Mouse (Mus musculus) thymus, postnatal 0 days (tissue): Measurements from ENCODE around the gene Lmo3. TPM values are rescaled to one million over a fixed set of nuclear protein-coding genes. Genes with fewer than 3 reads are reported as not detected.

Experiments used
- DNase-seq: peaks from one replicate; pipeline ENCODE4 v3.0.0-alpha.2; 2015; ENCODE audit warnings: low spot score
- polyA plus RNA-seq: library from polyadenylated mRNA; unstranded; fragments of >200 nt; fragmentation: Nextera tagmentation; extraction: Ambion mirVana; gene quantifications from 2 replicates; pipeline ENCODE4 v1.2.1, GENCODE M21; 2015

Gene Lmo3
- polyA plus RNA-seq, result 0.92 and 1.1 TPM in 2 replicates

GRCm38 (mm10) chr6:138581734-138582505 lies at the start of gene Lmo3:
Gene Lmo3, minus strand, starts transcription at chr6:138581968.
- DNase-seq, result no peak

DNA sequence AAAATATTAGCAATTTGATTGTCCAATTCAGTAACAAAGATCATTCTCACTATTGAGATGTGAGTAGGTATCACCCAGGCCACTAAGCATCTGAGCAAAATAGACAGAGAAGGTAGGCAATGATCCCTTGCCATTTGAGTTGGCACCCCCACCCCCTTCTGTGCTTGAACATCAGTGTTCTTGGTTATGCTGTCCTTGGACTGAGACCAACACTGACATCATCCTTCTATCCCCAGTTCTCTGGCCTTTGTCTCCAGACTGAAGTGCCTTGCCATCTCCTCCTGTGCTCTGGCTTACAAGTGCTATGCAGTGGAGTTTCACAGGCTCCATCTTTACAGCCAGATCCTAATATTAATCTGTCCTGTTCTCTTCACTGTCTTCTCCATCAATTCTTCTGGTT lies 39.0 kb upstream of the Lmo3 start:
- no peak for DNase-seq

DNA sequence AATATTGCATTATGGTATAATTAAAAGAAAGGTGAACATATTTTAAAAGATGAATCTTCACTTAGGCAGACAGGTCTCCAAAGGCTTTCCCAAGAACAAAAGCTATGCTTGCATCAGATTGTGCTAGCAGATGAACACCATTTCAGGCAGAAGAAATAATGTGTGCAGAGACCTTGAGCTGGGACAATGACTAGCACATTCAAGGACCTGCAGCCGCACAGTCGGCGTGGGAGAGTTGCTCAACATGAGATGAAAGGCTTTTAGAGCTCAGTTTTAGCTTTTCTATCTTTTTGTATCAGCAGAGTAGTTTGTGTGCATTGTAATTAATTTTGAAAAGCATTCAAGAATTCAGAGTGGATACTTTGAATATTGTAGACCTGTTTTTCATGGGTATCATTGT lies 36.6 kb upstream of the Lmo3 start:
- no peak for DNase-seq

DNA sequence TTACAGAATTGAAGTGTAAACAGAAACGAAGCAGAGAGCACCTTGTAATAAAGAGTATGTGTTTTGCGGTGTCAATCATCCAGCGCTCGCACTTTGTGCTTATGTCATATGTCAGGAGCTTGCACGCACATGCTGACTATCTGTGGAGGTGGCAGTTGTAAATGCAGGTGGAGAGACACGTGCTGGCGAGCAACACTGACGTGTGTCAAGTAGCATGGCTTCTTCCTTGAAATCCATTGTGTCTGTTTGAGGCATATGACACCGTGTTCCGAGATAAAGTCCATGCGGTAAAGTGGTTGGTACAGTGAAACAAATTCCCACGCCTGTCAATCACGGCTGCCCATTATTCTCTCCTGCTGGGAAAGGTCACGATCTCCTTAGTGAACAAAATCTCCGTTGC lies 15.2 kb upstream of the Lmo3 start:
- no peak for DNase-seq

GRCm38 (mm10) chr6:138595991-138596698 lies 14.4 kb upstream of the Lmo3 start:
- no peak for DNase-seq

- no peak for DNase-seq
Measured at GRCm38 (mm10) chr6:138583314-138583713, 1.5 kb upstream of the Lmo3 start.

GRCm38 (mm10) chr6:138582506-138583000 lies 785 bp upstream of the Lmo3 start:
- no peak for DNase-seq

GRCm38 (mm10) chr6:138580491-138581076 lies 1.2 kb downstream of the Lmo3 start:
- DNase-seq, result no peak

DNA sequence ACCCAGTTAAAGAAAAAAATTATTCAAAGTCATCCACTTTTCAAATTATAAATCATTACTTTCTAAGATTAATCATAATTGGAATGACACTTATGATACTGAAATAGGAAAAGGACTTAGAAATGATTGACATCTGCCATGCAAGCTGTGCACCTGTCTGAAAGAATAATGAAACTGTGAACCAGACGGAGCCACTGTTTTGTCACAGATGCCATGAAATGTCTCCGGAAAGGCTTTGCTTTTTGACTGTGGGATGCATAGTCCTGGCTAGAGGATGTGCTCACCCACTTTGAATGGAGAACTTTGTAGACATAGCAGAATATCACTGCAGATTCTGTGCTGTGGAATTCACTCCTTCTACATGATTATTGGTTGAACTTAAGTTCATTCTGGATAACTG lies 18.4 kb downstream of the Lmo3 start:
- no peak for DNase-seq

DNA sequence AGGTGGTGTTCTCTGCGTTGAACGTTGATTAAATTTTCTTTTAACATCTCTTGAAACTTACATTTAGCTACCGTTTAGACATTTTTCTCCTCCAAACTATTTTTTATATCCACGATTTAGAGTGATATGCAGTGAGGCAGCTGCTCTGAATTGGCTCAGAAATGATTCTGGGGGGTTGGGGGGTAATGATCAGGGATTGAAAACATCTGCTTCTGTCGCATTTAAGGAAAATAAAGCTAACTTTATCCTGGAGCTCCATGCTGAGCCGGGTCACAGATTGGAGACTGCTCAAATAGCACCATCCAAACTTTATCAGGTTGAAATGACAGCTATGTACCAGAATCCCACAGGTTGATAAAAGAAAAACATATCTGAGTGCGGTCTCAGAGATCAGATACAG lies 29.6 kb downstream of the Lmo3 start:
- DNase-seq, result no peak

- DNase-seq, result no peak
Measured at GRCm38 (mm10) chr6:138534879-138535278, 46.9 kb downstream of the Lmo3 start.

GRCm38 (mm10) chr6:138506642-138507041 lies 75.1 kb downstream of the Lmo3 start:
- DNase-seq, result no peak

DNA sequence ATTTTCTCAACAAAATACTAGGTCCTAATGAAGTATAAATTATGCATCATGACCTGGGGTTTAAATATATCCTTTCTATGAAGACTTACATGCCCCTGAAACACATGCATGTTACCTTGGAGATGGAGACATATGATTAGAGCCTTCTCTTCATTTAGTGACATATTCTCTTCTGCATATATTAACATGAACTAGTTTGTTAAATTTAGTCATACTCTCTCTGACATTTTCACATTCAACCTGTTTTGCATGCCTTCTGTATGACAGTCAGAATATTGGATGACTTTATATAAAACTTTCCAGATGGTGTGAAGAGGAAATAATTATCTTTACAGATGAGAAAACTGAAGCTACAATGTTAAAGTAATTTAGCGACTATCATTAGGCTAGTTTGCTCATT lies 77.8 kb downstream of the Lmo3 start:
- no peak for DNase-seq

DNA sequence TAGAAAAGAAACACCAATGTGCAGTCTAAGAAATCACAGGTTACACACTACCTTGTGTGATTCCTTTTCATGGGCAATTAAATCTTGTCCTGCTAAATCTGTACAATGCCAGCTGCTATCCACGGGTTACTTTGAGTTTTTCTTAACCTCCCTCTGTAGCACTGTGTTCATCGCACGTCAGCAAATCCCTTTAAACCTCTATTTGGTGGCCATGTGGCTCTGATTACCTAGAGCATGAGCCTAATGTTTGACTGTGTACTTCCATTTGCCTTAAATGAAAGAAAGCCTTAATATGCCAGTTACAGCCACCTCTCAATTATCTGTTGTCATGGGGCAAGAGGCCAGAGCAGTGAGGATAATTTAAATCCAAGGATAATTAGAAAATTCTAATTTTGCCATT lies 98.9 kb downstream of the Lmo3 start:
- no peak for DNase-seq

DNA sequence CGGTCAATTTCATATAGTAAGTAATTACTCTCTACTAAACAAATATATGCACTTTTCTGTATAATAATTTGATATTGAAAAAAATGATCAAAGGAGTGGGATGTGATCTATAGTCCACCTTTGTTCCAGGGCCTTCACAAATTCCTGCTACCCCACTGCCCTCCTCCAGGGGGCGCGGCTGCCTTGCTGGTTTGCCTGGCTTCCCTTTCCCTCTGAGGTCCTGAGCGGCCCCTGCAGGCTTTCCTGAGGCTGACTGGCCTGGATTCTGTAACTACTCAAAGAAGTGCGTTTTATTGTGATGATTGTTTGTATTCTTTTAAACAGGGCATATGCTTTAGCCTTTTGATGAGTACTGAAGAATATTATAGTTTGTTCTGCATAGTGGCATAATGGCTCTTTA lies 104.2 kb downstream of the Lmo3 start:
- DNase-seq, result no peak

GRCm38 (mm10) chr6:138469204-138469603 lies 112.6 kb downstream of the Lmo3 start:
- no peak for DNase-seq

DNA sequence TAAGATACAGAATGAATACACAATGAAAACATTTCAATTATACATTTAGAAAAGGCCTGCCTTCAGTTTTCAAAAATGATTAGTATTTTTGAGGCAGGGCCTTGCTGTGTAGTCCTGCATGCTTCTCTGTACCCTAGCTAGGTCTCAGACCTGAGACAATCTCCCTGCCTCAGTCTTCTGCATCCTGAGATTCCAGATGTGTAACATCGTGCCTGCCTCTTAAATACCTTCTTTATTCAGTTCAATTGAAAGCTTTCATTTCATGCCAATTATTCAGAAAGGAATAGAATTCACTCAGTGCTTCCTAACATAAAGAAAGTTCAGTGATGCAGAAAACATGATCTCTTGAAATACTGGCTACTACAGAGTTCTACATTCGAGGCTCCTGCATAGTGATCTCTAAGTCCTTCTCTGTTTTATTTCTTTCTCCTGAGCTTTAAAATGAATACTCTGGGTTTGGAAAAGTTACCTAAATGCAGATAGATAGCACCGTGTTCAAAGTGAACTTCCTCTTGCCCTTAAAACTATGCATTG lies 137.2 kb downstream of the Lmo3 start:
- DNase-seq, result no peak

DNA sequence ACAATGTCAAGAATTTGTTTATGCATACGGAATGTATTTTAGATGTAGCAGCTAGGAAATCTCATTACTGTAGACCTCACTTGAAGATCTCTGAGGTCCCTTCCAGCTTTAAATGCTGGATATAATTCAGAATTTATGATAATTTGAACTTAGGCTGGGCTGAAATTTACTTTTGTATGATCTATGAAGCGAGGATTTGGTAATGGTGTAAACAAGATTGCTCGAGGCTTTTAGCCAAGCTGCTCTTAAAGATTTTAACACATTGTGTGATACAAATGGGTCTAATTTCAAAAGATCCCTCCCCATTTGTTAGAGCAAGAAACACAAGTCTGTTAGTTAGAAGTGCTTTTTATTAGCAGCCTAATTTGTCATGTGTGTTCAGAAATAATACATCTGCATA lies 144.4 kb downstream of the Lmo3 start:
- DNase-seq, result no peak

DNA sequence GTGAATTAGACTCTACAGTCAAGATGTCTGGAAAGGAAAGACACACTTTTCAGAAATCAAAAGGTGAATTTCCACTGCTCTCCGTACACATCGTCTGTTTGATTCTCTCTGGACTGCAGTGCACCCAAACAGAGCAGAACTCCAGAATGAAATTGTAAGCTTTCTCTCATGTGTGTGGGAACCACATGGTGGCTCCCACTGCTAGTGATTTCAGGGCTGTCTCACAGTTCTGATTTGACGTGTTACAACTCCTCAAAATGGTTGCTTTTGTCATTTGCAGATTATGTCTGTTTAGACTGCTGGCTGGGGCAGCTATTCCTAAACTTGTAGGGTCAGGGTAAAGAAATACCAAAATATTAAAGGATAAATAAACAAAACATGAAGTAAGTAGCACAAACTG lies 145.0 kb downstream of the Lmo3 start:
- DNase-seq, result no peak

- no peak for DNase-seq
Measured at GRCm38 (mm10) chr6:138427394-138427793, 154.4 kb downstream of the Lmo3 start.

GRCm38 (mm10) chr6:138426894-138427293 lies 154.9 kb downstream of the Lmo3 start:
- no peak for DNase-seq
